Mouse (Mus musculus): Measurements from ENCODE around the gene Cryba1.

DNA sequence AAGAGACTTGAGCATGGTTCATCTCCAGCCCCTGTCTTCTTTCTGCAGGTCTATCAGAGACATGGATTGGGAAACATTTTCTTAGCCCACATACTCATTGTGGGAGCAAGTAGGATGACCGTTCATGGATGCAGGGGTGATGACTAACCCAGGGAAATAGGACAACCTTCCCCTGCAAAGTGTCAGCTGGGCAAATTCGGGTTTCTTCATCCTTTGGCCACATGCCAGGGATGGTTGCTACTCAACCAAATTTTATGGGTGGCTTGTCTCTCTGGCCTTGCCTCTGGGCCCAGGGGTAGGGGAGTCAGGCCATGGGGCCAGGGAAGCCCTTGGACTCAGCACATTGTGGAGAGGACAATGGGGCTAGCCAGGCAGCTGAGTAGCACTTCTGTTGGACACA is 3.5 kb upstream of the Cryba1 start:
- TF ChIP-seq POLR2A (IDR thresholded peaks at IDR 0.05; ENCODE audit: borderline replicate concordance, extremely low read depth, insufficient read depth, insufficient read length, poor library complexity, severe bottlenecking) (no peak), CTCF (IDR thresholded peaks at IDR 0.05; ENCODE audit: borderline replicate concordance, extremely low read depth, insufficient read depth, insufficient read length) (no peak)
